Mouse (Mus musculus) thymus, adult 2 months (tissue): ENCODE data around the gene Cby1.

Source experiments
- CTCF ChIP-seq: fragments of 200-500 bp; IDR thresholded peaks from 2 replicates; pipeline ENCODE4 v1.5.1; 2012; ENCODE audit warnings: mild to moderate bottlenecking, control low read depth, low read length, moderate library complexity, borderline replicate concordance; ENCODE audit not compliant: control insufficient read depth, poor library complexity, insufficient read depth; ENCODE audit errors: extremely low read depth
- POLR2A ChIP-seq: fragments of 200-500 bp; IDR thresholded peaks from 2 replicates; pipeline ENCODE4 v1.6.1; 2012; ENCODE audit warnings: mild to moderate bottlenecking, low read length, control low read depth, moderate library complexity; ENCODE audit not compliant: control insufficient read depth, poor library complexity, insufficient read depth; ENCODE audit errors: extremely low read depth

DNA sequence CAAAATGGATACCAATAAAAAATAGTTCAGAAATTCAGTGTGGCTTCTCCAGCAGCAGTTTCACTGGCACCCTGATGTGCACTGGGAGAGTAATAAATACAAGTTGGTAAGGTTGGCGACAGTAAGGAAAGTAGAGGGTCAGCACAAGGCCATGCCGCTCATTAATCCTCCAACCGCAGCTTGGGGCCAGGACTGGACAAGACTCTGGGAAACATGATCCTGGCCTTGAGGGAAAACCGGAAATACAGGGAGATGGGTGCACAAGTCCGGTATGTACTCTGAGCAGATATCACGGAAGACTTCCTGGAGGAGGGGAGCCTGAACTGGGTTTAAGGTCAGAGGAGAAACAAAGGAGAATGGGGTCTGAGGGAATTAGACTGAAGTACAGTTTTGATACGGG lies 43.5 kb upstream of the Cby1 start:
- TF ChIP-seq POLR2A (no peak), CTCF (no peak)
